Mouse (Mus musculus) ES-E14 (cell line): ENCODE data around the gene Artn. TPM values are rescaled to one million over a fixed set of nuclear protein-coding genes. Genes with fewer than 3 reads are reported as not detected.

Source experiments
- DNase-seq: peaks from one replicate; pipeline ENCODE4 v3.0.0-alpha.2; 2013; ENCODE audit warnings: low read depth, low spot score
- H3K27ac ChIP-seq: 2 replicates; pipeline ENCODE4 v1.5.1; 2012; ENCODE audit warnings: low read depth, mild to moderate bottlenecking, low read length, moderate library complexity, mixed read lengths; ENCODE audit not compliant: poor library complexity, insufficient read depth, severe bottlenecking
- H3K36me3 ChIP-seq: 2 replicates; pipeline ENCODE4 v1.6.1; 2012; ENCODE audit warnings: mild to moderate bottlenecking, low read length, moderate library complexity, mixed read lengths; ENCODE audit not compliant: control insufficient read depth, poor library complexity, insufficient read depth, severe bottlenecking
- H3K4me1 ChIP-seq, 2 experiments: fragments of 150-350 bp in 1 of 2; sonication (generic) in 1 of 2; 2 replicates each; pipeline ENCODE4 v1.6.1; 2012; ENCODE audit warnings: low read length in 2 of 2, mild to moderate bottlenecking in 1 of 2, mixed read lengths in 1 of 2; ENCODE audit not compliant: control insufficient read depth in 2 of 2, insufficient read depth in 2 of 2, poor library complexity in 1 of 2
- H3K4me3 ChIP-seq, 2 experiments: fragments of 150-350 bp in 1 of 2; sonication (generic) in 1 of 2; 2 replicates each; pipeline ENCODE4 v1.5.1; 2012; ENCODE audit warnings: low read length in 2 of 2, low read depth in 1 of 2, mild to moderate bottlenecking in 1 of 2, mixed read lengths in 1 of 2; ENCODE audit not compliant: insufficient read depth in 1 of 2, poor library complexity in 1 of 2, severe bottlenecking in 1 of 2
- H3K9ac ChIP-seq: 2 replicates; pipeline ENCODE4 v1.6.1; 2012; ENCODE audit warnings: low read depth, mild to moderate bottlenecking, low read length, mixed read lengths; ENCODE audit not compliant: poor library complexity, insufficient read depth, severe bottlenecking
- H3K9me3 ChIP-seq: fragments of 150-350 bp; sonication (generic); 2 replicates; pipeline ENCODE4 v1.6.1; 2012; ENCODE audit warnings: low read depth, mild to moderate bottlenecking, low read length; ENCODE audit not compliant: control insufficient read depth, insufficient read depth
- CHD2 ChIP-seq: IDR thresholded peaks from 2 replicates; pipeline ENCODE4 v1.6.1; 2014; ENCODE audit warnings: mild to moderate bottlenecking, low read depth, low read length, inconsistent platforms
- HCFC1 ChIP-seq: IDR thresholded peaks from 2 replicates; pipeline ENCODE4 v1.6.1; 2012; ENCODE audit warnings: low read length, inconsistent platforms, borderline replicate concordance; ENCODE audit not compliant: insufficient read depth
- MAFK ChIP-seq: IDR thresholded peaks from 2 replicates; pipeline ENCODE4 v1.6.1; 2014; ENCODE audit warnings: mild to moderate bottlenecking, low read depth, low read length, inconsistent platforms; ENCODE audit not compliant: insufficient read depth
- ZC3H11A ChIP-seq: IDR thresholded peaks from 2 replicates; pipeline ENCODE4 v1.6.1; 2012; ENCODE audit warnings: low read depth, mild to moderate bottlenecking, inconsistent platforms, low read length, borderline replicate concordance
- ZNF384 ChIP-seq: IDR thresholded peaks from 2 replicates; pipeline ENCODE4 v1.6.1; 2012; ENCODE audit warnings: low read depth, low read length, inconsistent platforms
- in situ Hi-C, 2 experiments: fragments of 600-800 bp; cut with MboI; formaldehyde crosslinking; loops; one replicate each; pipeline ENCODE4 v1.15.1; 2025; ENCODE audit warnings: low sequenced_read_pairs in 2 of 2, inconsistent platforms in 1 of 2; ENCODE audit not compliant: unreplicated experiment in 2 of 2
- total RNA-seq: library from RNA; depleted of rRNA; stranded (reverse); fragments of 300-350 nt; gene quantifications from 2 replicates; pipeline ENCODE4 v1.2.3, GENCODE M21; 2012

Gene Artn
- total RNA-seq, 1 experiment, result 0.94 TPM

DNA sequence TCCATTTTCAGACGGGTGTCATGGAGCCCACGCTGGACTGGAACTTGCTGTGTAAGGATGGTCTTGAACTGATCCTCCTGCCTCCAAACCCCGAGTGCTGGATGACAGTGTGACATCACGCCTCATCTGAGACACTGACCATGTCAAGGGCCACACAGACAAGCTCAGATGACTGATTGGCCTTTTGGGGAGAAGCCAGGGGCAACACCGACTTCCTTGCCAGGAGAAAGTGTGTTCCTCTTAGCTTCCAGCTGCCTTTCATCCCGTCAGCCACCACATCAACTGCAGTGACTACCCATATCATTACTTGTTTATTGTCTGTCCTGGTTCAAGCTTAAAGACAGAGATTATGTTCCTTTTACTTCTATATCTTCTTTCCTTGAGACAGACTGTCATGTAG is 4.6 kb downstream of the Artn start:
- H3K4me1 ChIP-seq, result peaks cover 0 to 2% of the 10 kb centered on the region in 2 experiments; a peak in 1 of 4 replicates
- in situ Hi-C loops, result no loop called here
- H3K36me3 ChIP-seq, result peaks cover 2% of the 10 kb centered on the region; the same call in 1 of the 2 replicates
- no peak overlapping the region for H3K9ac ChIP-seq
- no peak for DNase-seq
- no peak for TF ChIP-seq CHD2
- no peak for TF ChIP-seq HCFC1
- TF ChIP-seq MAFK, result no peak
- TF ChIP-seq ZC3H11A, result no peak
- no peak for TF ChIP-seq ZNF384
- no peaks in the 10 kb centered on the region for H3K9me3 ChIP-seq
- no peak overlapping the region for H3K27ac ChIP-seq
- H3K4me3 ChIP-seq, result no peak overlapping the region

- no peak overlapping the region for H3K9ac ChIP-seq
- no peaks in the 10 kb centered on the region for H3K9me3 ChIP-seq
- DNase-seq, result no peak
- no peaks in the 10 kb centered on the region; a peak in 1 of 4 replicates for H3K4me1 ChIP-seq
- peaks cover 2% of the 10 kb centered on the region; the same call in 1 of the 2 replicates for H3K36me3 ChIP-seq
- no peak overlapping the region for H3K27ac ChIP-seq
- in situ Hi-C loops, result no loop called here
- H3K4me3 ChIP-seq, result no peak overlapping the region
- TF ChIP-seq MAFK (no peak), ZNF384 (no peak), ZC3H11A (no peak)
Measured at GRCm38 (mm10) chr4:117923450-117923849, 6.1 kb downstream of the Artn start.

DNA sequence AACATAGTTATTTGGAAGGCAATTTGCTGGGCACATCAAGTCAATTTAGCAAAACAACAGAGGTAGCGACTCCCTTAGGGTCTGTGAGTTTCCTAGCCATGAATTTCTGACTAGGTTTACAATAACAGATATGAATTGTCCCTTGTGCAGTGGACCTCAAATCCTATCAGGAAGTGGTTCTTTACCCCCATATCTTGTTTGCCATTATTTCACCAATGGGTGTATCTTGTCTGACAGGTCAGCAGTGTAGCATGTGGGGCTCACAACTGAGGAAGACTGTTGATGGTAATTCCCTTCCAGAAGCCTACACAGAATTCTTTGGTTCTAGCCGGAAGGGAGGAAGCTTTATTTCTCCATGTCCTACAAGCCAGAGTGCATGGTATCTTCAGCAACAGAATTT is 8.2 kb downstream of the Artn start:
- H3K9me3 ChIP-seq, result no peaks in the 10 kb centered on the region
- in situ Hi-C loops, result no loop called here
- H3K27ac ChIP-seq, result no peak overlapping the region
- TF ChIP-seq HCFC1 (no peak), MAFK (no peak)
- H3K36me3 ChIP-seq, result peaks cover 2% of the 10 kb centered on the region; the same call in 1 of the 2 replicates
- no peak for DNase-seq
- H3K9ac ChIP-seq, result no peak overlapping the region
- H3K4me1 ChIP-seq, result no peaks in the 10 kb centered on the region; a peak in 1 of 4 replicates
- no peak overlapping the region for H3K4me3 ChIP-seq

DNA sequence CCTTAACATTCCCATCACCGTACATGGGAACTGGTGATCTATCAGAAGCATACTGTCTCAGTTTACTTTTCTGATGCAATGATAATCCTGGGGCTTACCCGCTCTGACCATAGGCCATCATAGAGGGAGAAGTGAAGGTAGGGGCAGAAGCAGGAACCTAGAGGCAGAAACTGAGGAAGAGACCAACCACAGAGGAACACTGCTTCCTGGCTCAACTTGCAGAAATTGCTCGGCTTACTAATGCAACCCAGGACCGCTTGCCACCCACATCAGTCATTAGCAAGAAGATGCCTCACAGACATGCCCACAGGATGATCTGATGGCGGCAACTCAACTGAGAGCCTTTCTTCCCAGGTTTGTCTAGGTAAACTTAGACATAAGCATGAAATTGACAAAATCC is 10.8 kb downstream of the Artn start:
- TF ChIP-seq MAFK, result no peak
- TF ChIP-seq ZNF384, result no peak
- no peak for TF ChIP-seq ZC3H11A
- Histone ChIP-seq H3K9me3 (no peaks in the 10 kb centered on the region), H3K4me1 (peaks cover 0 to 3% of the 10 kb centered on the region in 2 experiments; a peak in 2 of 4 replicates), H3K9ac (no peak overlapping the region), H3K27ac (no peak overlapping the region), H3K36me3 (no peaks in the 10 kb centered on the region), H3K4me3 (no peak overlapping the region)
- no peak for DNase-seq
- in situ Hi-C loops, result no loop called here

DNA sequence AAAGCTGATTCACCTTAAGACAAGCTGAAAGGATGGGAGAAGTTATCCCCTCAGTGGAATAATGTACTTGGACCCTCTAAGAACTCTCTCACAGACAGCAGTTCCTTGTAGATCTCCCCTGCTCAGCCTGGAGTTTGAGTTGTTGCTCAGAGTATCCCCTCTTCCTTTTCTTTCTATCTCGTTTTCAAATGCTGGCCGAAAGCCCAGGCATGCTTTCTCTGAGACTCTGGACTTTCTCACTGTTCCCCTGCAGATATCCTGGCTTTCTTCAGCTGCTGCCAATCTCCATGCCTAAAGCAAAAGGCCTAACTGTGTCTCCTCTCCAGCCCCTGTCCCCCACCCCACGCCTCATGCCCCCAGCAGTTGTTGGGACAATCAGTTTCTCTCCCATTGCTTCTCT is 11.3 kb downstream of the Artn start:
- H3K27ac ChIP-seq, result no peak overlapping the region
- DNase-seq, result no peak
- no peaks in the 10 kb centered on the region for H3K9me3 ChIP-seq
- in situ Hi-C loops, result no loop called here
- TF ChIP-seq ZNF384 (no peak), CHD2 (no peak), MAFK (no peak), ZC3H11A (no peak), HCFC1 (no peak)
- no peaks in the 10 kb centered on the region for H3K36me3 ChIP-seq
- no peak overlapping the region for H3K4me3 ChIP-seq
- H3K9ac ChIP-seq, result no peak overlapping the region
- H3K4me1 ChIP-seq, result peaks cover 0 to 6% of the 10 kb centered on the region in 2 experiments; a peak in 2 of 4 replicates
